Mouse (Mus musculus) ES-Bruce4 (cell line): ENCODE measurements around the gene Zfp518a. TPM values are rescaled to one million over a fixed set of nuclear protein-coding genes. Genes with fewer than 3 reads are reported as not detected.

ENCODE experiments used
- H3K27ac ChIP-seq: 2 replicates; pipeline ENCODE4 v1.5.1; 2012; ENCODE audit warnings: low read length, inconsistent platforms; ENCODE audit not compliant: insufficient read depth
- H3K27me3 ChIP-seq: 2 replicates; pipeline ENCODE4 v1.6.1; 2012; ENCODE audit warnings: mild to moderate bottlenecking, low read length, inconsistent platforms; ENCODE audit not compliant: control insufficient read depth, poor library complexity, insufficient read depth, severe bottlenecking
- H3K36me3 ChIP-seq: 2 replicates; pipeline ENCODE4 v1.6.1; 2012; ENCODE audit warnings: inconsistent platforms, mild to moderate bottlenecking, low read length, moderate library complexity; ENCODE audit not compliant: control insufficient read depth, poor library complexity, insufficient read depth, severe bottlenecking
- H3K4me1 ChIP-seq: one replicate; pipeline ENCODE4 v1.8.1; 2011; ENCODE audit warnings: low read length; ENCODE audit not compliant: control insufficient read depth, insufficient read depth
- H3K4me3 ChIP-seq: 2 replicates; pipeline ENCODE4 v1.5.1; 2011; ENCODE audit warnings: low read depth, mild to moderate bottlenecking, low read length
- H3K9ac ChIP-seq: 2 replicates; pipeline ENCODE4 v1.6.1; 2012; ENCODE audit warnings: low read depth, mild to moderate bottlenecking, inconsistent platforms; ENCODE audit not compliant: poor library complexity, severe bottlenecking
- H3K9me3 ChIP-seq: replicated peaks from 2 replicates; pipeline ENCODE4 v1.6.1; 2012; ENCODE audit warnings: mild to moderate bottlenecking, low read length, inconsistent platforms; ENCODE audit not compliant: control insufficient read depth, poor library complexity, insufficient read depth, severe bottlenecking
- CTCF ChIP-seq: IDR thresholded peaks from one replicate; pipeline ENCODE4 v1.8.1; 2011; ENCODE audit warnings: low read depth, low read length
- EP300 ChIP-seq: IDR thresholded peaks from 2 replicates; pipeline ENCODE4 v1.6.1; 2011; ENCODE audit warnings: low read depth, low read length; ENCODE audit not compliant: insufficient read depth
- POLR2A ChIP-seq: IDR thresholded peaks from one replicate; pipeline ENCODE4 v1.8.1; 2011; ENCODE audit warnings: low read length; ENCODE audit not compliant: insufficient read depth
- polyA plus RNA-seq: library from polyadenylated mRNA; stranded (reverse); fragments of >200 nt; gene quantifications from 2 replicates; pipeline ENCODE4 v1.2.4, GENCODE M21; 2011; ENCODE audit warnings: low read depth; ENCODE audit not compliant: missing spikeins, insufficient read depth, insufficient read length

The Zfp518a gene
- polyA plus RNA-seq, 1 experiment = 41.3 TPM

- no peak for TF ChIP-seq EP300
- no peak for TF ChIP-seq CTCF
- TF ChIP-seq POLR2A = no peak
- Histone ChIP-seq H3K36me3 (no peaks in the 10 kb centered on the region), H3K9ac (no peak overlapping the region), H3K27me3 (no peaks in the 10 kb centered on the region), H3K27ac (no peak overlapping the region), H3K4me1 (peaks cover 5% of the 10 kb centered on the region), H3K9me3 (no peaks in the 10 kb centered on the region), H3K4me3 (no peak overlapping the region)
Measured at GRCm38 (mm10) chr19:40869425-40870105, 24.9 kb upstream of the Zfp518a start.

GRCm38 (mm10) chr19:40872955-40873665, 21.4 kb upstream of the Zfp518a start:
- TF ChIP-seq POLR2A (peak; percentile 82), CTCF (peak; percentile 45), EP300 (peak; percentile 71; the same call in 1 of the 2 replicates)
- no peaks in the 10 kb centered on the region for H3K9me3 ChIP-seq
- peak overlapping the region; percentile 59 for H3K9ac ChIP-seq
- H3K27ac ChIP-seq = peak overlapping the region; percentile 51
- no peaks in the 10 kb centered on the region for H3K27me3 ChIP-seq
- peak overlapping the region; percentile 66 for H3K4me3 ChIP-seq
- no peaks in the 10 kb centered on the region for H3K36me3 ChIP-seq
- no peaks in the 10 kb centered on the region for H3K4me1 ChIP-seq

- H3K4me3 ChIP-seq = no peak overlapping the region
- no peaks in the 10 kb centered on the region for H3K36me3 ChIP-seq
- no peaks in the 10 kb centered on the region; the same call in 1 of the 2 replicates for H3K27me3 ChIP-seq
- no peaks in the 10 kb centered on the region; the same call in 1 of the 2 replicates for H3K9me3 ChIP-seq
- TF ChIP-seq POLR2A (no peak), EP300 (no peak), CTCF (no peak)
- H3K9ac ChIP-seq = no peak overlapping the region
- no peak overlapping the region for H3K27ac ChIP-seq
- H3K4me1 ChIP-seq = no peaks in the 10 kb centered on the region
Measured at GRCm38 (mm10) chr19:40881700-40882099, 12.8 kb upstream of the Zfp518a start.

GRCm38 (mm10) chr19:40888887-40889286, 5.6 kb upstream of the Zfp518a start:
- Histone ChIP-seq H3K27ac (no peak overlapping the region), H3K4me3 (no peak overlapping the region), H3K4me1 (no peaks in the 10 kb centered on the region), H3K9ac (no peak overlapping the region), H3K27me3 (no peaks in the 10 kb centered on the region; the same call in 1 of the 2 replicates), H3K9me3 (no peaks in the 10 kb centered on the region), H3K36me3 (no peaks in the 10 kb centered on the region)
- TF ChIP-seq POLR2A (no peak), CTCF (no peak)

- peaks cover under 1% of the 10 kb centered on the region; the same call in 1 of the 2 replicates for H3K36me3 ChIP-seq
- peak overlapping the region; percentile 35 for H3K27ac ChIP-seq
- H3K4me3 ChIP-seq = peak overlapping the region; percentile 95
- H3K27me3 ChIP-seq = no peaks in the 10 kb centered on the region
- H3K9ac ChIP-seq = peak overlapping the region; percentile 92
- no peaks in the 10 kb centered on the region for H3K9me3 ChIP-seq
- no peaks in the 10 kb centered on the region for H3K4me1 ChIP-seq
- no peak for TF ChIP-seq EP300
- no peak for TF ChIP-seq CTCF
- TF ChIP-seq POLR2A = no peak
Measured at GRCm38 (mm10) chr19:40894071-40894506, 416 bp upstream of the Zfp518a start.

GRCm38 (mm10) chr19:40895393-40895703, 843 bp downstream of the Zfp518a start:
- Histone ChIP-seq H3K27me3 (no peaks in the 10 kb centered on the region), H3K4me3 (peak overlapping the region; percentile 95), H3K27ac (peak overlapping the region; percentile 89), H3K9ac (peak overlapping the region; percentile 92), H3K36me3 (peaks cover 2% of the 10 kb centered on the region; the same call in 1 of the 2 replicates), H3K4me1 (no peaks in the 10 kb centered on the region), H3K9me3 (no peaks in the 10 kb centered on the region)
- TF ChIP-seq POLR2A (no peak), EP300 (no peak), CTCF (no peak)
